ENCODE assay signal across 25 mouse cellular contexts in the genomic region with DNA sequence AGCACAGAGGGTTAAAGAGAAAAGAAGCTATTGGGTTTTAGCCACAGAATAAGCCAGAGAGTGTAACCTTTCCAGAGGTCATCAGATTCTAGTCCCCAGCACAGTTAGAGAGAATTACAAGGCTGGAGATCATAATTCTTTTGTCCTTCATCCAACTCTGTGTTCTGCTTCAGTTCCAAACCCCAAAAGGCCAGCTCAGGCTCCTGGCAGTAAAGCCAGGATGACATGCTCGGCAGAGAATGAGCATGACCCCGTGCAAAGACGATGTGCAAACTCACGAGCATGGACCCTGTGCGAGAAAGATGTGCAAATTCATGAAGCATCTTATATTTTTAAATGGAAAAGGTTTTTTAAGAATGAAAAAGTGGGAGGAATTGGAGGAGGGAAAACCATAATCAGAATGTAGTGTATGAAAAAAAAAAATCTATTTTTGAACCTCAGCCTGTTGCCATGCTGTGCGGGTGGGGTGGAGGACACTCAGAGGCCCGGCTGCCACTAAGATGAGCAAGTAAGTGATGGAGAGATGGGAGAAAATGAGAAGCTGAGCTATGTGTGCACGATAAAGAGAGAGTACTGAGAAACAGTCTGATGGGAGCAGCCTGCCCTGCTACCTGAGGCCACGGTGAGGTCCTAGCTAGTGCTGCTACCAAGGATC. TPM values are rescaled to one million over a fixed set of nuclear protein-coding genes. Genes with fewer than 3 reads are reported as not detected.
DNase-seq lines count a peak whose midpoint lies in the region; ATAC-seq and TF ChIP-seq lines count a peak whose summit lies in the region.
"Had no signal": no experiment of that assay in that cellular context is flagged by ENCODE, and none has a peak within 500 bp of the region (broad histone marks: within the 10 kb centered on the region; RNA-seq: fewer than 3 reads in every experiment).

No protein-coding gene starts in this region.

- no peak for DNase-seq in frontal cortex, postnatal 14 days (ENCODE audit: low spot score in 2 of 2)
- DNase-seq in left cerebral cortex, adult 2 months (ENCODE audit: extremely low spot score in 1 of 2, low spot score in 2 of 2): no peak
- DNase-seq in left cerebral cortex, adult 11 months (ENCODE audit: low spot score): no peak
- peak; percentile 45 to 63 for DNase-seq in right cerebral cortex, postnatal 36 days (ENCODE audit: low spot score in 2 of 2)
- no peak for DNase-seq in right cerebral cortex, adult 2 months (ENCODE audit: low spot score in 2 of 2)
- DNase-seq in skeletal muscle tissue, adult 2 months (ENCODE audit: low read depth, low spot score): peak; percentile 70
- no peak for DNase-seq in forebrain, embryonic 11.5 days (ENCODE audit: low spot score)
- DNase-seq: cerebellum, adult 11-12 months; cerebellum, adult 9-11 months; heart, postnatal 14 days; kidney, adult 2 months; kidney, postnatal 36 days; layer of hippocampus, postnatal 36 days had no signal

- H3K36me3 ChIP-seq in forebrain, embryonic 11.5 days (ENCODE audit: control insufficient read depth, insufficient read depth, low read length): no peaks in the 10 kb centered on the region
- H3K36me3 ChIP-seq: embryonic facial prominence, embryonic 15.5 days; limb, embryonic 13.5 days; lung, embryonic 15.5 days; midbrain, embryonic 12.5 days; stomach, embryonic 15.5 days had no signal

- WGBS in forebrain, embryonic 11.5 days: 79% methylated on average over 9 of the region's 9 CpGs

- intact Hi-C loops in left cerebral cortex, adult 2 months (cut with DNase I): no loop called here

- no peaks in the 10 kb centered on the region for H3K27me3 ChIP-seq in forebrain, embryonic 11.5 days (ENCODE audit: control insufficient read depth, insufficient read depth, low read length)
- H3K27me3 ChIP-seq: embryonic facial prominence, embryonic 15.5 days; lung, embryonic 15.5 days; stomach, embryonic 15.5 days had no signal

- no peak overlapping the region for H3K4me3 ChIP-seq in left cerebral cortex, adult 2 months
- no peak overlapping the region for H3K4me3 ChIP-seq in forebrain, embryonic 11.5 days (ENCODE audit: low read depth, low read length)
- H3K4me3 ChIP-seq: embryonic facial prominence, embryonic 15.5 days; limb, embryonic 13.5 days; lung, embryonic 15.5 days; midbrain, embryonic 12.5 days; stomach, embryonic 15.5 days had no signal

- ATAC-seq in frontal cortex, adult (ENCODE audit: low TSS enrichment): peak; percentile 84
- ATAC-seq in forebrain, embryonic 11.5 days (replicated peaks; ENCODE audit: low FRiP score): no peak
- ATAC-seq: CD4-positive, CD25-positive, alpha-beta regulatory T cell, adult 4 months; forebrain, embryonic 14.5 days; hindbrain, embryonic 16.5 days had no signal

- H3K4me2 ChIP-seq in forebrain, embryonic 11.5 days (ENCODE audit: low read depth, low read length, severe bottlenecking): no peak overlapping the region
- H3K4me2 ChIP-seq: embryonic facial prominence, embryonic 15.5 days; limb, embryonic 13.5 days; liver, embryonic 11.5 days; lung, embryonic 15.5 days; midbrain, embryonic 12.5 days; stomach, embryonic 15.5 days had no signal

- no peaks in the 10 kb centered on the region for H3K4me1 ChIP-seq in forebrain, embryonic 11.5 days (replicated peaks; ENCODE audit: control insufficient read depth, insufficient read depth, low read length)
- H3K4me1 ChIP-seq: embryonic facial prominence, embryonic 15.5 days; limb, embryonic 13.5 days; lung, embryonic 15.5 days; stomach, embryonic 15.5 days had no signal

- no peak overlapping the region for H3K9ac ChIP-seq in forebrain, embryonic 11.5 days (ENCODE audit: low read length)
- H3K9ac ChIP-seq: embryonic facial prominence, embryonic 15.5 days; limb, embryonic 13.5 days; lung, embryonic 15.5 days; midbrain, embryonic 12.5 days; stomach, embryonic 15.5 days had no signal

- TF ChIP-seq CTCF in left cerebral cortex, adult 2 months (IDR thresholded peaks at IDR 0.05): no peak

- H3K27ac ChIP-seq in left cerebral cortex, adult 2 months: peak overlapping the region; percentile 21; the same call in 1 of the 2 replicates
- H3K27ac ChIP-seq in forebrain, embryonic 11.5 days (ENCODE audit: low read depth, low read length): no peak overlapping the region
- H3K27ac ChIP-seq: embryonic facial prominence, embryonic 15.5 days; limb, embryonic 13.5 days; lung, embryonic 15.5 days; midbrain, embryonic 12.5 days; stomach, embryonic 15.5 days had no signal

- no peaks in the 10 kb centered on the region; the same call in 1 of the 2 replicates for H3K9me3 ChIP-seq in forebrain, embryonic 11.5 days (ENCODE audit: control insufficient read depth, low read length)
- H3K9me3 ChIP-seq: embryonic facial prominence, embryonic 15.5 days; limb, embryonic 13.5 days; lung, embryonic 15.5 days; midbrain, embryonic 12.5 days; stomach, embryonic 15.5 days had no signal

RNA-seq across cellular contexts. Expression of gene Hrh2, which starts 54.0 kb away (rescaled TPM):
- 10 to 100 TPM; 14.6 to 17.5 TPM for total RNA-seq in left cerebral cortex, adult 2 months (2021)
- not detected in 2 replicates for polyA plus RNA-seq in forebrain, embryonic 11.5 days (2014; fragmentation: Nextera tagmentation; extraction: Ambion mirVana)
- polyA plus RNA-seq: hindbrain, embryonic 11.5 days; kidney, embryonic 16.5 days had no signal

Comparison
In these comparisons a context has a peak if more than half of its experiments do, and no peak if none do; other contexts are left out.
1. DNase-seq: peak in right cerebral cortex, postnatal 36 days (2 of 2) and skeletal muscle tissue, adult 2 months (single experiment); none in frontal cortex, postnatal 14 days (0 of 2), left cerebral cortex, adult 2 months (0 of 2), left cerebral cortex, adult 11 months (single experiment), right cerebral cortex, adult 2 months (0 of 2) and forebrain, embryonic 11.5 days (single experiment).